Mouse (Mus musculus): ENCODE data around the gene Tbxas1. TPM values are rescaled to one million over a fixed set of nuclear protein-coding genes. Genes with fewer than 3 reads are reported as not detected.

Gene Tbxas1
- total RNA-seq, 2 experiments from 2014 or later = 2.0 to 3.1 TPM

GRCm38 (mm10) chr6:38885132-38885531 is 9.9 kb downstream of the Tbxas1 start:
- intact Hi-C loops (cut with DNase I) = no loop called here

GRCm38 (mm10) chr6:38887436-38887835 is 12.2 kb downstream of the Tbxas1 start:
- intact Hi-C loops (cut with DNase I) = no loop called here
- no peak for DNase-seq

More at GRCm38 (mm10) chr6:38885132-38885531, 9.9 kb downstream of the Tbxas1 start:
- no peak for DNase-seq

- intact Hi-C loops (cut with DNase I) = no loop called here
- DNase-seq = no peak
These were observed 14.0 kb downstream of the Tbxas1 start for GRCm38 (mm10) chr6:38889156-38889555.

GRCm38 (mm10) chr6:38892017-38892416 is 16.8 kb downstream of the Tbxas1 start:
- intact Hi-C loops (cut with DNase I) = no loop called here
- no peak for DNase-seq

GRCm38 (mm10) chr6:38893615-38894014 is 18.4 kb downstream of the Tbxas1 start:
- DNase-seq = no peak
- intact Hi-C loops (cut with DNase I) = no loop called here

GRCm38 (mm10) chr6:38900073-38900472 is 24.9 kb downstream of the Tbxas1 start:
- intact Hi-C loops (cut with DNase I) = no loop called here
- no peak for DNase-seq

GRCm38 (mm10) chr6:38900479-38901126 is 25.4 kb downstream of the Tbxas1 start:
- intact Hi-C loops (cut with DNase I) = no loop called here
- no peak for DNase-seq

GRCm38 (mm10) chr6:38901152-38901551 is 25.9 kb downstream of the Tbxas1 start:
- DNase-seq = no peak
- intact Hi-C loops (cut with DNase I) = no loop called here

- intact Hi-C loops (cut with DNase I) = no loop called here
- no peak for DNase-seq
These were observed 26.4 kb downstream of the Tbxas1 start for GRCm38 (mm10) chr6:38901636-38902035.

GRCm38 (mm10) chr6:38902820-38903439 is 27.7 kb downstream of the Tbxas1 start:
- intact Hi-C loops (cut with DNase I) = no loop called here
- DNase-seq = no peak

- intact Hi-C loops (cut with DNase I) = no loop called here
- DNase-seq = no peak
These were observed 30.8 kb downstream of the Tbxas1 start for GRCm38 (mm10) chr6:38906005-38906404.

- no peak for DNase-seq
- intact Hi-C loops (cut with DNase I) = no loop called here
These were observed 33.2 kb downstream of the Tbxas1 start for GRCm38 (mm10) chr6:38908401-38908800.

GRCm38 (mm10) chr6:38910828-38911559 is 35.8 kb downstream of the Tbxas1 start:
- DNase-seq = peak; percentile 63 to 78
- intact Hi-C loops (cut with DNase I) = loop anchor here (1.0 to 5.0 kb wide), 3 partner anchors 39 to 260 kb away; no protein-coding TSS in a partner anchor

- no peak for DNase-seq
- intact Hi-C loops (cut with DNase I) = loop anchor here (2.0 to 5.0 kb wide), 2 partner anchors 40 to 155 kb away; no protein-coding TSS in a partner anchor
These were observed 37.0 kb downstream of the Tbxas1 start for GRCm38 (mm10) chr6:38912121-38912660.

- DNase-seq = no peak
- intact Hi-C loops (cut with DNase I) = loop anchor here (2.0 to 5.0 kb wide), 2 partner anchors 41 to 154 kb away; no protein-coding TSS in a partner anchor
These were observed 37.6 kb downstream of the Tbxas1 start for GRCm38 (mm10) chr6:38912845-38913244.

GRCm38 (mm10) chr6:38913386-38914042 is 38.3 kb downstream of the Tbxas1 start:
- DNase-seq = no peak
- intact Hi-C loops (cut with DNase I) = loop anchor here (2.0 to 5.0 kb wide), 2 partner anchors 41 to 153 kb away; no protein-coding TSS in a partner anchor

- DNase-seq = no peak
- intact Hi-C loops (cut with DNase I) = loop anchor here (5.0 kb wide), 1 partner anchor 42 kb away; no protein-coding TSS in a partner anchor
These were observed 39.0 kb downstream of the Tbxas1 start for GRCm38 (mm10) chr6:38914181-38914580.

- DNase-seq = no peak
- intact Hi-C loops (cut with DNase I) = no loop called here
These were observed 40.6 kb downstream of the Tbxas1 start for GRCm38 (mm10) chr6:38915776-38916175.

GRCm38 (mm10) chr6:38916571-38916970 is 41.4 kb downstream of the Tbxas1 start:
- intact Hi-C loops (cut with DNase I) = no loop called here
- no peak for DNase-seq

GRCm38 (mm10) chr6:38917415-38917814 is 42.2 kb downstream of the Tbxas1 start:
- intact Hi-C loops (cut with DNase I) = no loop called here
- DNase-seq = no peak
